Mouse (Mus musculus): ENCODE measurements around the gene Dzank1. TPM values are rescaled to one million over a fixed set of nuclear protein-coding genes. Genes with fewer than 3 reads are reported as not detected.

The Dzank1 gene
- polyA plus RNA-seq, 2 experiments = 1.6 to 1.7 TPM

DNA sequence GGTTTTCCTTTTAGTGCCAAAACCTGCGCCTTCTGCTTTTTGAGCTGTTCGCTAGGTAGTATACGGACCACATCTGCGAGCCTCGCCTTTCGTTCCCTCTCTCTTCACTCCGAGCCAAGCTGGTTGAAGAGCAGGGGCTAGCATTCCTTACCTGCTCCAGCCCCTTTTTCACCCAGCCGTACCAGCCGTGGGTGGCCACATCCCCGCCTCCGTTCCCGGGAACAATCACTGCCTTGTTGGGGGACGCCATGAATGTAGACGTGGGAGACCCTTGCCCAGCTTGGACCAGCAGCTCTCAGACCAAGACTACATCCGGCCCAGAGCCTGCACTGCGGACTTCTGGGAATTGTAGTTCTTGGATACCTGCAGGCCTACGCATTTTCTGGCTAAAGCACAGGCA, 23.3 kb upstream of the Dzank1 start, which contains the start of gene Rbbp9:
Gene Rbbp9 (minus strand): TSS at position 341 of the 400 bp plus-strand sequence.
- 3% methylated on average over 17 of the region's 17 CpGs for WGBS
- Histone ChIP-seq H3K4me1 (ENCODE audit: control insufficient read depth, insufficient read depth, low read length) (peaks cover 5% of the 10 kb centered on the region; the same call in 1 of the 2 replicates), H3K27me3 (ENCODE audit: control insufficient read depth, insufficient read depth, low read length) (no peaks in the 10 kb centered on the region), H3K4me2 (replicated peaks; ENCODE audit: low read depth, low read length, severe bottlenecking) (peak within 1 kb of the TSS; percentile 60), H3K9ac (ENCODE audit: low read depth, low read length, severe bottlenecking) (peak within 1 kb of the TSS; percentile 72), H3K27ac (replicated peaks; ENCODE audit: low read depth, low read length) (peak within 1 kb of the TSS; percentile 81), H3K9me3 (ENCODE audit: control insufficient read depth, low read length) (no peaks in the 10 kb centered on the region), H3K36me3 (ENCODE audit: control insufficient read depth, insufficient read depth, low read length) (peaks cover 14% of the 10 kb centered on the region), H3K4me3 (replicated peaks; ENCODE audit: low read length) (peak within 1 kb of the TSS; percentile 57)
- DNase-seq (ENCODE audit: low spot score) (peak; percentile 85), ATAC-seq (ENCODE audit: low FRiP score, low read depth) (peak; percentile 95)
- TF ChIP-seq POLR2A (IDR thresholded peaks at IDR 0.05; ENCODE audit: borderline replicate concordance, extremely low read depth, insufficient read depth, insufficient read length) = peak; percentile 88; the same call in 1 of the 2 replicates

GRCm38 (mm10) chr2:144547559-144547958, 20.3 kb upstream of the Dzank1 start:
- Histone ChIP-seq H3K27ac (replicated peaks; ENCODE audit: low read depth, low read length) (no peak overlapping the region), H3K27me3 (ENCODE audit: control insufficient read depth, insufficient read depth, low read length) (no peaks in the 10 kb centered on the region), H3K4me2 (replicated peaks; ENCODE audit: low read depth, low read length, severe bottlenecking) (no peak overlapping the region), H3K9ac (ENCODE audit: low read depth, low read length, severe bottlenecking) (no peak overlapping the region), H3K4me3 (replicated peaks; ENCODE audit: low read length) (no peak overlapping the region), H3K9me3 (ENCODE audit: control insufficient read depth, low read length) (no peaks in the 10 kb centered on the region), H3K4me1 (ENCODE audit: control insufficient read depth, insufficient read depth, low read length) (peaks cover 5% of the 10 kb centered on the region; the same call in 1 of the 2 replicates), H3K36me3 (ENCODE audit: control insufficient read depth, insufficient read depth, low read length) (peaks cover 39% of the 10 kb centered on the region)
- WGBS = 77% methylated on average over 4 of the region's 4 CpGs
- ATAC-seq (ENCODE audit: low FRiP score, low read depth) (no peak), DNase-seq (ENCODE audit: low spot score) (no peak)
- no peak for TF ChIP-seq POLR2A (IDR thresholded peaks at IDR 0.05; ENCODE audit: borderline replicate concordance, extremely low read depth, insufficient read depth, insufficient read length)

DNA sequence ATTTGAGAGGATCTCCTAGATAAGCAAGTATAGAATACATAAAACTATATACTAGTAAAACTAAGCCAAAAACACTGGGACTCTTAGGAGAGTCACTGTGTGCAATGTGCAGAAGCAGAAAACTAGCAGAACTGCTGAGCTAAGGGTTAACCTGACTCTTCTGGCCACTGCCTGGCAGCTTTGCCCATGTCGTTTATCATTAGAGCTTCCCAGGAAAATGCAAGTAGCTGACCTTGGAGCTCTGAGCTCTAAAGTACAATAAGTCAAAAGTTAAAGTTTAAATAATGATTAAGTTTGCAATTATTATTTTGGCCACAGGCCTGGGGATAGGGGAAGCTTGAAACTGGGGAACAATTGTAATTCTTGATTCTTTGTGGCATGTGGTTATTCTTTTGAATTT, 18.3 kb upstream of the Dzank1 start:
- no peaks in the 10 kb centered on the region for H3K27me3 ChIP-seq (ENCODE audit: control insufficient read depth, insufficient read depth, low read length)
- no peak overlapping the region for H3K4me2 ChIP-seq (replicated peaks; ENCODE audit: low read depth, low read length, severe bottlenecking)
- peaks cover 50% of the 10 kb centered on the region for H3K36me3 ChIP-seq (ENCODE audit: control insufficient read depth, insufficient read depth, low read length)
- DNase-seq (ENCODE audit: low spot score) (no peak), ATAC-seq (ENCODE audit: low FRiP score, low read depth) (no peak)
- TF ChIP-seq POLR2A (IDR thresholded peaks at IDR 0.05; ENCODE audit: borderline replicate concordance, extremely low read depth, insufficient read depth, insufficient read length) = no peak
- 59% methylated on average over 1 of the region's 1 CpGs for WGBS
- H3K27ac ChIP-seq (replicated peaks; ENCODE audit: low read depth, low read length) = no peak overlapping the region
- no peaks in the 10 kb centered on the region for H3K9me3 ChIP-seq (ENCODE audit: control insufficient read depth, low read length)
- peaks cover 5% of the 10 kb centered on the region; the same call in 1 of the 2 replicates for H3K4me1 ChIP-seq (ENCODE audit: control insufficient read depth, insufficient read depth, low read length)
- H3K9ac ChIP-seq (ENCODE audit: low read depth, low read length, severe bottlenecking) = no peak overlapping the region
- no peak overlapping the region for H3K4me3 ChIP-seq (replicated peaks; ENCODE audit: low read length)

DNA sequence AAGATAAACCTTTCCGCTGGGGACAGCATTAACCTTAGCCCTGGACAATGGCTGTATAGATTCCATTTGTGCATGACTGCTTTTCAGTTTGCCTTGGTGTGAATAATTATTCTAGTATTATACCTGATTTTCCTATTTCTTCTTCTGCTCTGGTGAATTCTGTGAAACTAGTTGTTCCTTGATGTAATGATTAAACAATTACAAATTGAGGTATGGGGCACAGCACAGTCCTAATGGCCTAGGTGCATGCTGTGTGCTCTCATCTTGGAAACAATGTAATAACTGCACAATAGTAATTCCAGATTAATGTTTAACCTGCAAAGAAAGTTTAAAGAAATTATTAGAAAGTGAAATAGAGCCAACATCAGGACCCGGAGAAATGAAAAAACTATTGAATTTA, 17.8 kb upstream of the Dzank1 start:
- Histone ChIP-seq H3K4me1 (ENCODE audit: control insufficient read depth, insufficient read depth, low read length) (peaks cover 5% of the 10 kb centered on the region; the same call in 1 of the 2 replicates), H3K4me2 (replicated peaks; ENCODE audit: low read depth, low read length, severe bottlenecking) (no peak overlapping the region), H3K9ac (ENCODE audit: low read depth, low read length, severe bottlenecking) (no peak overlapping the region), H3K9me3 (ENCODE audit: control insufficient read depth, low read length) (no peaks in the 10 kb centered on the region), H3K36me3 (ENCODE audit: control insufficient read depth, insufficient read depth, low read length) (peaks cover 54% of the 10 kb centered on the region), H3K27ac (replicated peaks; ENCODE audit: low read depth, low read length) (no peak overlapping the region), H3K27me3 (ENCODE audit: control insufficient read depth, insufficient read depth, low read length) (no peaks in the 10 kb centered on the region), H3K4me3 (replicated peaks; ENCODE audit: low read length) (no peak overlapping the region)
- no peak for ATAC-seq (ENCODE audit: low FRiP score, low read depth)
- no peak for DNase-seq (ENCODE audit: low spot score)
- 95% methylated on average over 2 of the region's 2 CpGs for WGBS
- TF ChIP-seq POLR2A (IDR thresholded peaks at IDR 0.05; ENCODE audit: borderline replicate concordance, extremely low read depth, insufficient read depth, insufficient read length) = no peak

DNA sequence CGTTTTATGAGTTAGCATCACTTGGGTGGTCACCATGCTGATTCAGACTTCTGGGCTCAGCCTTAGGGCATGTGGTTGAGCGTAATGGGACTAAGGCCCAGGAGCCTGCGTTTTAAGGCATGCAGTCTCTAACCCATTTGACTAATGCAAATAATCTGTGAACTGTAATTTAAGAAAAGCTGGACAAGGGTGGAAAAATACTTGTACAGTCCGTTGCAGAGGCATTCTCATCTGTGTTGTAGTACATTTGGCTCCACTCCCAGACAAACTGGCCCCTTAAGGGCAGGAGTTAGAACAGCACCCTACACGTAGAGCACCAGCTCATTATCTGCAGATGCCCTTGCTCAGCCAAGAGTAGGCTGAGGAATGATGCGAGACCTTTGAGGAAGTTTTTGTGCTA, 17.4 kb upstream of the Dzank1 start:
- ATAC-seq (ENCODE audit: low FRiP score, low read depth) (no peak), DNase-seq (ENCODE audit: low spot score) (no peak)
- H3K9me3 ChIP-seq (ENCODE audit: control insufficient read depth, low read length) = no peaks in the 10 kb centered on the region
- no peak overlapping the region for H3K27ac ChIP-seq (replicated peaks; ENCODE audit: low read depth, low read length)
- WGBS = 69% methylated on average over 6 of the region's 6 CpGs
- H3K9ac ChIP-seq (ENCODE audit: low read depth, low read length, severe bottlenecking) = no peak overlapping the region
- no peaks in the 10 kb centered on the region for H3K27me3 ChIP-seq (ENCODE audit: control insufficient read depth, insufficient read depth, low read length)
- H3K4me2 ChIP-seq (replicated peaks; ENCODE audit: low read depth, low read length, severe bottlenecking) = no peak overlapping the region
- H3K36me3 ChIP-seq (ENCODE audit: control insufficient read depth, insufficient read depth, low read length) = peaks cover 58% of the 10 kb centered on the region
- no peak for TF ChIP-seq POLR2A (IDR thresholded peaks at IDR 0.05; ENCODE audit: borderline replicate concordance, extremely low read depth, insufficient read depth, insufficient read length)
- no peak overlapping the region for H3K4me3 ChIP-seq (replicated peaks; ENCODE audit: low read length)
- peaks cover 5% of the 10 kb centered on the region; the same call in 1 of the 2 replicates for H3K4me1 ChIP-seq (ENCODE audit: control insufficient read depth, insufficient read depth, low read length)

All from limb, embryonic 14.5 days (tissue).